Mouse (Mus musculus) kidney, adult 11 months (tissue): ENCODE results near the gene Tmem212.
"Not testable (repeated sequence)": the region's sequence is repeated elsewhere in the genome, so short reads cannot be mapped to it uniquely, and the experiment has no call there.

Source experiments
- DNase-seq: peaks from one replicate; pipeline ENCODE4 v3.0.0; 2022

The Tmem212 gene

DNA sequence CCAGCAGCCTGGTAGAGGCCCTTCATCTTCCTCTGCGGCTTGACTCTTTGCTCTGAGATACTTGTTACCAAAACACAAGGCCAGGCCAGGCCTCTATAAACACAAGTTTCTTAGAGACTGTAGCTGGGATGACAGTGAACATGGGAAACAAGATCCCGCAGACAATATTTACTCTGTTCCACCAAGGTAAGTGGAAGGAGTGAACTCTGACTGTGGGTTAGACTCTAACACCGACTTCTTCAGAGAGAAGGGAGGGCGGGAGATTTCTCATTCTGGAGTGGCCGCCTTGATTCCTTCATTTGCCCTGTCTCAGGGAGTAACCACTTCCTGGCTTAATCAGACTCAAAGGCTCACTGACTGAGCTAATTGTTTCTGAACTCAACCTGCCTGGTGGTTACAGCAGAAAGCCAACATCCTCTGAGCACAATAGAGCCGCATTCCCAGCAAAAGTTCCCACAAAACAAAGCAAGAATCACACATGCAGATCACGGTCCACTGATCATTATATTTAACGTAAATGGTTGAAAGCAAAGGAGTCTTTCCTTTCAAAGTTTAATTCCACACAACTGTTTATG lies at the start of gene Tmem212:
Gene Tmem212, minus strand, starts transcription at position 51 of the 575 bp plus-strand sequence.
- DNase-seq = no peak

- not testable (repeated sequence) for DNase-seq
Observed at GRCm38 (mm10) chr3:27945397-27945796, 49.2 kb upstream of the Tmem212 start.

DNA sequence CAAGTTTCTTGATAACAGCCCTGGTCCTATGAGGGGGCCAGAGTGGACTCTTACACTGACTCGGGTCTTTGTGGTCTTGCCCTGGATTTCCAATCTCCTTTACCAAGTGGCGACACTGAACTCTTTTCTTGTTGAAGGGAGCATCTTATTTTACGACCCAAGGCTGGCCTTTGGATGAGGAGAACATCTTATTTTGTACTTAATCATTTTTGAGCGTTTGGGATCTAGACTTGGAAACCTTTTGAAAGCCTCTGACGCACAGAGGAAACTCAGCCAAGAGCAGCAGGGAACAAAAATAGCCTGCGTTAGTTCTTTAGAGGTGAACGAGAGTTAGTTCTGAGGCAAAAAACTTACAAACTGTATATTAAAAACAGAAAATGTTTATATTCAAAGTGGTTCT lies 46.8 kb upstream of the Tmem212 start:
- peak; percentile 18 for DNase-seq

GRCm38 (mm10) chr3:27941634-27942033 lies 45.5 kb upstream of the Tmem212 start:
- no peak for DNase-seq

GRCm38 (mm10) chr3:27938381-27939323 lies 42.5 kb upstream of the Tmem212 start, which contains the start of gene Pld1:
TSS of gene Pld1 (plus strand) at chr3:27938695.
- peak; percentile 83 for DNase-seq

- no peak for DNase-seq
Observed at GRCm38 (mm10) chr3:27937144-27938110, 41.3 kb upstream of the Tmem212 start.

GRCm38 (mm10) chr3:27936731-27937130 lies 40.6 kb upstream of the Tmem212 start:
- DNase-seq = no peak

DNA sequence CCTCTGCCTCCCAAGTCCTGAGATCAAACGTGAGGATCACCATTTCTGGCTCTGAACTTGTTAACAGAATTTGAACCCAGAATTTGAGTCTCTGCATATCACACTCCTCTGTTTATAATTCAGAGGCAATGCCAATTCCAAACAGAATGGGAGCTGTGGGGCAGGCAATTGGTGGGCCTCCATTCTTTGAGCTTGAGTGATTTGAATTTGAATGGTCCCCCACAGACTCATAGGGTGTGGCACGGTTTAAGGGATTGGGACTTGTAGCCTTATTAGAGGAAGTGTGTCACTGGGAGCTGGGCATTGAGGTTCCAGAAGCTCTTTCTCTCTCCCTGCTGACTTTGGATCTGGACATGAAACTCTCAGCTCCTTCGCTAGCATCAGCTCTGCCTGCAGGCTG lies 39.5 kb upstream of the Tmem212 start:
- no peak for DNase-seq

GRCm38 (mm10) chr3:27932391-27932790 lies 36.2 kb upstream of the Tmem212 start:
- no peak for DNase-seq

- no peak for DNase-seq
Observed at GRCm38 (mm10) chr3:27929219-27929618, 33.1 kb upstream of the Tmem212 start.

- no peak for DNase-seq
Observed at GRCm38 (mm10) chr3:27924037-27924436, 27.9 kb upstream of the Tmem212 start.

DNA sequence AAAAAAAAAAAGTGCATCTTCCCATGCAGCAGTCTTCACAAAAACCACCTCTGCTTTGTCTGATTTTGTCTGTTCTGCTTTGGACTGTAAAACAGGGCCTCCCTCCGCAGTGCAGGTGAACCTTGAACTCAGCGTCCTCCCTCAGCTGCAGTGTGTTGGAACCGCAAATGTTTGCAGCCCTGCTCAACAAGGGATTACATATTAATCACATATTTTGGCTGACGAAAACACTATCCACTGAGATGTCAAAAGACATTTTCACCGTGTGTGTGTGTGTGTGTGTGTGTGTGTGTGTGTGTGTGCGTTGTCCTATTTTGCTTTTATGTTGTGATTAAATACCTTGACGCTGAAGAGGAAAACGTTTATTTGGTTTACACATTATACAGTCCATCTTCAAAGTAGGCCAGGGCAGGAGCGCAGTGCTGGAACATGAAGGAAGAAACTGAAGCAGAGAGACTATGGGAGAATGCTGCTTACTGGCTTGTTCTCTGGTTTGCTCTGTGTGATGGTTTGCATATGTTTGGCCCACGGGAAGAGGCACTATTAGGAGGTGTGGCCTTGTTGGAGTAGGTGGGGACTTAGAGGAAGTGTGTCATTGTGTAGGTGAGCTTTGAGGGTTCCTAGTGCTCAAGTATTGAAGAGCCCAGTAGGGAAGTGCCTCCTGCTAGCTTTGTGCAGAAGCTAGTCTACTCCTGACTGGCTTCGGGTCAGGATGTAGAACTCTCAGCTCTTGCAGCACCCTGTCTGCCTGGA lies 25.3 kb upstream of the Tmem212 start:
- peak; percentile 72 for DNase-seq

GRCm38 (mm10) chr3:27918656-27919436 lies 22.7 kb upstream of the Tmem212 start:
- no peak for DNase-seq

GRCm38 (mm10) chr3:27909016-27909415 lies 12.8 kb upstream of the Tmem212 start:
- no peak for DNase-seq

- no peak for DNase-seq
Observed at GRCm38 (mm10) chr3:27908316-27908715, 12.1 kb upstream of the Tmem212 start.

GRCm38 (mm10) chr3:27907301-27907700 lies 11.1 kb upstream of the Tmem212 start:
- no peak for DNase-seq

DNA sequence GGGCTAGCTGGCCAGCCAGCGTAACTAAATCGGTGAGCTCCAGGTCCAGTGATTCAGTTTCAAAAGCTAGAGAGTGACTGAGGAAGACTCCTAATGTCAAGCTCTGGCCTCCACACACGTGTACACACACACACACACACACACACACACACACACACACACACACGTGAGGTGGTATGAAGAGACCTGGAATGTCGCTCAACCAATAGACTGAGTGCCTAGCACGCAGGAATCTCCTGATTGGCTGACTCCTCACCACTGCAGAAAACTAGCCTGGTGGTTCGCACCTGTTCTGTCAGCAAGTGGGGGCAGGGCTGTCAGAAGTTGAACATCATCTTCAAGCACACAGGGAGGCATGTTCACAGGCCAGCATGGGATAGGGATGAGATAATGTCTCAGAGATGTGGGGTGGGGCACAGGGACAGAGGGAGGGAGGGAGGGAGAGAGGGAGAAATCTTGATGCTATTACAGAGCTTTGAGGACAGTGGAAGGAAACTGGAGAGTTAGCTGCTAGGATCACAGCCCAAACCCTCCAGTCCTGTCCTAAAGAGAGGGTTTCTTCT lies 10.6 kb upstream of the Tmem212 start:
- no peak for DNase-seq

- no peak for DNase-seq
Observed at GRCm38 (mm10) chr3:27904659-27905330, 8.6 kb upstream of the Tmem212 start.

DNA sequence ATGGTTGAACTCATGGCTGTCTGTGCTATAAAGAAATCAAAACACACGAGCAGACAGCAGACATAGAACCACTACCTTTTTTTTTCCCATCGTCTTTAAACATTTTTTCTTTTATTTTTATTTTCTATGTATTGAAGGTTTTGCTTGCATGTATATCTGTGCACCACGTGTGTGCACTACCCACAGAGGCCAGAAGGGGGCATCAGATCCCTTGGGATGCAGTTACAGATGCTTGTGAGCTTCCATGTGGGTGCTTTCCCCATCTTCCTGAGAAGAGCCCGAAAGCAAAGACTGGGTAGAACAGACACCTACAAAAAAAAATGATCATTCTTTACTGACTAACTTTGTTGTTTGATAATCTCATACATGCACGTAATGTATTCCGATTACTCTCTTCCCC lies 5.7 kb upstream of the Tmem212 start:
- DNase-seq = no peak

DNA sequence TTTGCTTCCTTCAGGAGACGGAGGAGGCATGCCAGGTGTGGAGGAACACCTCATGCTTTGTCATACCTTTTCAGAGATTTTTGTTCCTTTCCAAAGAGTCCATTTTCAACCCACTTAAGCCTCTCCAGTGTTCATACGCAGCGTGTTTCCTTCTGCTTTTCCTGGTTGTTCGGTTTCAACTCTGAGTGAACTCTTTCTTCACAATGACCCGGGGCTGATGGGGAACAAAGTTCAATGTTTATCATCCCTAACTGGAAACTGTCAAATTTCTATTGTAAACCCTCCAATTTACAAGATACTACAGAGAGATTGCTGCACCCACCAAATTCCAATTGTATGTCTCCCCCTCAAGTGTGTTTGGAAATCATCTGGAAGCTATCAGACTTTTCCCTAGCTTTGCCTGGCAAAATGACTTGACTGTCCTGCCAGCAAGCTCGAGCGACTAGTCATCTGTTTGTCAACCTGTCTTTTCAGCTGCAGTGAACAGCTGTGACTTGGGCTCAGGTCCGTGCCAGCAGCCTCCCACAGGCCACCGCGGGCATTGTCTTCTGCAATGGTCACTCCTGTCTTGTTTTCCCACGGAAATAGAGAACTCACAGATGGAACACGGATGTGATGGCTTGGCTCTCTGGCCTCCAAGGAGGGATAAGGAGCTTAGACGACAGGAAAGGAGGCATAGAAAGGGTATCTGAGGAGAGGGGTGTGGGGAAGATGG lies 3.0 kb upstream of the Tmem212 start:
- DNase-seq = no peak
